Mouse (Mus musculus) megakaryocyte, embryonic 14.5 days (primary cell): Measurements from ENCODE around the gene Mknk1. TPM values are rescaled to one million over a fixed set of nuclear protein-coding genes. Genes with fewer than 3 reads are reported as not detected.

ENCODE experiments used
- H3K27me3 ChIP-seq: replicated peaks from 2 replicates; pipeline ENCODE3; 2012; ENCODE audit warnings: inconsistent platforms
- H3K36me3 ChIP-seq: replicated peaks from 2 replicates; pipeline ENCODE3; 2012; ENCODE audit warnings: low read length, inconsistent platforms, mixed read lengths
- H3K4me1 ChIP-seq: 2 replicates; pipeline ENCODE4 v1.6.1; 2012; ENCODE audit warnings: inconsistent platforms
- H3K4me3 ChIP-seq: replicated peaks from 2 replicates; pipeline ENCODE3; 2012; ENCODE audit warnings: moderate library complexity, mild to moderate bottlenecking, inconsistent platforms
- H3K9me3 ChIP-seq: 2 replicates; pipeline ENCODE4 v1.6.1; 2012; ENCODE audit warnings: inconsistent platforms
- FLI1 ChIP-seq: IDR thresholded peaks from 2 replicates; pipeline ENCODE4 v1.6.1; 2012; ENCODE audit warnings: low read length, inconsistent platforms, mixed read lengths
- GATA1 ChIP-seq: IDR thresholded peaks from 3 replicates; pipeline ENCODE4 v1.6.1; 2012; ENCODE audit warnings: mixed read lengths, low read length, inconsistent platforms, borderline replicate concordance
- polyA plus RNA-seq: library from polyadenylated mRNA; stranded (reverse); fragments of >175 nt; gene quantifications from 2 replicates; pipeline ENCODE4 v1.2.3, GENCODE M21; 2012; ENCODE audit warnings: low replicate concordance; ENCODE audit not compliant: insufficient read depth

Gene Mknk1
- polyA plus RNA-seq, 1 experiment: 293 TPM

DNA sequence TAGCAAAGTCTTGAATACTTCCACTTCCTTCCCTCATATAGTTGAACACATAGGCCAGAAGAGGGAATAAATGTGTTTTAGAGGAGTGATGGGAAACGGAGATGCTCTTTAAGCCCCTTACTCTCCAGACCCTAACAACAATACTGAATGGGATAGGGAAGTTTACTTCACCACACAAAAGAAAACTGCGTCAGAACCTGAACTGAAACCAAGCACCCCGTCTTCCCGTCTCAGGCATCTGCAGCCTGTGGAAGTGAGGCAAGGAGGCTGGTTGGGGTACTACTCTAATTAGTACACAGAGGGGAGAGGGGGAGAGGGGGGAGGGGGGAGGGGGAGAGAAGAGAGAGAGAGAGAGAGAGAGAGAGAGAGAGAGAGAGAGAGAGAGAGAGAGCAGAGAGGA is 802 bp upstream of the Mknk1 start:
- Histone ChIP-seq H3K9me3 (no peaks in the 10 kb centered on the region), H3K4me3 (peak overlapping the region; percentile 97), H3K27me3 (no peaks in the 10 kb centered on the region), H3K4me1 (peaks cover 81% of the 10 kb centered on the region), H3K36me3 (peaks cover 76% of the 10 kb centered on the region)
- TF ChIP-seq FLI1 (no peak), GATA1 (no peak)

GRCm38 (mm10) chr4:115839956-115840355 is 958 bp downstream of the Mknk1 start:
- peaks cover 83% of the 10 kb centered on the region for H3K4me1 ChIP-seq
- H3K4me3 ChIP-seq: peak overlapping the region; percentile 97
- no peak for TF ChIP-seq GATA1
- TF ChIP-seq FLI1: no peak
- no peaks in the 10 kb centered on the region for H3K9me3 ChIP-seq
- H3K27me3 ChIP-seq: no peaks in the 10 kb centered on the region
- H3K36me3 ChIP-seq: peaks cover 76% of the 10 kb centered on the region

DNA sequence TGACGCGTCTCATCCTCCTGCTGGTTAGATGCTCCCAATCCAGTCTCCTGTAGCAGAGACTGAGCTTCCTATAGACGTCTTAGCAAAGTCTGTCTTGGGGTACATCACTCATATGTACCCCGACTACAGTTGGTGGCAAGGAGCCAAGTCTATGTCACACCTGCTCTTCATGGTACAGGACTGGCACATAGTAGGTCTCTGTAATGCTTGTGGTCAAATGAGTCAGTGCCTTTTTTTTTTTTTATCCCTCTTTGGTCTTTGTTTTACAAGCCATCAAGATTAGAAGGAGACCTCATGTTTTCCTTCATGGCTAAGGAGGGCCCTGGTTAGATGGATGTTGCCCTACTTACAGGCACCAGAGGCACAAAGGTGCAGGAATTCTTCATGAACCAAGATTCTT is 1.8 kb downstream of the Mknk1 start:
- Histone ChIP-seq H3K4me3 (peak overlapping the region; percentile 97), H3K27me3 (no peaks in the 10 kb centered on the region), H3K36me3 (peaks cover 76% of the 10 kb centered on the region), H3K4me1 (peaks cover 83% of the 10 kb centered on the region), H3K9me3 (no peaks in the 10 kb centered on the region)
- TF ChIP-seq FLI1 (no peak), GATA1 (no peak)

DNA sequence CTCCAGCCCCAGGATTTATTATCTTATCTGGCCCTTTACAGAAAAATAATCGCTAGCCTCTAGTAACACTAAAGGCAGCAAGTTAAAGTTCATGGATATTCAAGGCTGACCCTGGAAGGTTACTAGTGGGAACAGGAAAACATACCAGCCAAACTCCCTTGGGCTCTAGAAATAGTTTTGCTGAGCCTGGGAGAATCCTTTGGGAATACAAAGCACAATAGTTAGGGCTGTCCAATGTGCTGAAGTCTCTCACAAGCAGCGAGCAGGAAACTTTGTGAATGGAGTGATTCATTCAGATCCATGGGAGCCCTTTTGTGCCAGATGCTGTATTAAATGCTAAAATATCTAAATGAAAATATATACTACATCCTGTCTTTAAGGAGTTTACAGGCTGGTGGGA is 7.7 kb downstream of the Mknk1 start:
- Histone ChIP-seq H3K4me1 (peaks cover 100% of the 10 kb centered on the region), H3K36me3 (peaks cover 100% of the 10 kb centered on the region), H3K9me3 (no peaks in the 10 kb centered on the region), H3K4me3 (peak overlapping the region; percentile 66), H3K27me3 (no peaks in the 10 kb centered on the region)
- TF ChIP-seq FLI1 (no peak), GATA1 (no peak)

- Histone ChIP-seq H3K27me3 (no peaks in the 10 kb centered on the region), H3K4me3 (peak overlapping the region; percentile 69), H3K36me3 (peaks cover 100% of the 10 kb centered on the region), H3K4me1 (peaks cover 100% of the 10 kb centered on the region), H3K9me3 (no peaks in the 10 kb centered on the region)
- TF ChIP-seq GATA1 (no peak), FLI1 (no peak)
Measured at GRCm38 (mm10) chr4:115847377-115847776, 8.4 kb downstream of the Mknk1 start.

DNA sequence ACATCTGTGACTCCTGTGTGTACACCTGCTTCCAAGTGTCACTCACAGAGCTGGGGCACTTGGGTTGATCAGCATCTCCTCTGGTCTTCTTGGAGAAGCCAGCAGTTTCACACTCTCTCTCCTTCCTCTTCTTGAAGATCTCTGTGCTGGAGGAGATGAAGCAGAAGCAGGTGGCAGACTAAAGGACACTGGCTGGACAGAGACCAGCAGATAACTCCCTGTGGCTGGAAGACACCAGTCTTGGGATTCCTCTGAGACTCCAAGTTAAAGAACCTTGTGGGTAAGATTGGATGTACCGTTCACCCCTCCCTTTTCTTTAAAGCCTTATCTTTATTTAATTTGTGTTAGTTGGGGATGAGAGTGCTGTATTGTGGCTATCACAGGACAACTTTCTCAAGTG is 9.1 kb downstream of the Mknk1 start:
- Histone ChIP-seq H3K4me1 (peaks cover 100% of the 10 kb centered on the region), H3K4me3 (peak overlapping the region; percentile 70), H3K27me3 (no peaks in the 10 kb centered on the region), H3K9me3 (no peaks in the 10 kb centered on the region), H3K36me3 (peaks cover 100% of the 10 kb centered on the region)
- TF ChIP-seq FLI1: no peak
- no peak for TF ChIP-seq GATA1

GRCm38 (mm10) chr4:115848990-115849677 is 10.1 kb downstream of the Mknk1 start:
- Histone ChIP-seq H3K9me3 (no peaks in the 10 kb centered on the region), H3K36me3 (peaks cover 100% of the 10 kb centered on the region), H3K4me3 (peak overlapping the region; percentile 66), H3K27me3 (no peaks in the 10 kb centered on the region), H3K4me1 (peaks cover 100% of the 10 kb centered on the region)
- TF ChIP-seq GATA1 (peak; percentile 97; the same call in 2 of the 3 replicates), FLI1 (no peak)

GRCm38 (mm10) chr4:115850111-115850510 is 11.1 kb downstream of the Mknk1 start:
- H3K27me3 ChIP-seq: no peaks in the 10 kb centered on the region
- no peak for TF ChIP-seq FLI1
- H3K4me1 ChIP-seq: peaks cover 100% of the 10 kb centered on the region
- H3K36me3 ChIP-seq: peaks cover 100% of the 10 kb centered on the region
- no peaks in the 10 kb centered on the region for H3K9me3 ChIP-seq
- peak overlapping the region; percentile 67 for H3K4me3 ChIP-seq

DNA sequence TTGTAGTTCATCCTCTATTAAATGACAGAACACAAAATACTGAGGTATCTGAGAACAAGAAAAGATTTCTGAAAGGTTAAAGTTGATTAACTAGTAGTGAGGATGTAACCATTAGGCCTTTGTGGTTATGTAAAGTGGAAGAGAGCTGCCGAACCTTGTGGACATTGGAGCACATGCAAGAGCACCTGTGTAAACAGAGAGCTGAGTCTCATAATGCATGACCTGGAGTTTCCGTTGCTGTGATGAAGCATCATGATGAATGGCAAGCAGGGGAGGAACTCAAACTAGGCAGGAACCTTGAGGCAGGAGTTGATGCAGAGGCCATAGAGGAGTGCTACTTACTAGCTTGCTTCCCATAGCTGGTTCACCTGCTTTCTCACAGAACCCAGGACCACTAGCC is 11.6 kb downstream of the Mknk1 start:
- Histone ChIP-seq H3K27me3 (no peaks in the 10 kb centered on the region), H3K4me3 (peak overlapping the region; percentile 35), H3K4me1 (peaks cover 100% of the 10 kb centered on the region), H3K9me3 (no peaks in the 10 kb centered on the region), H3K36me3 (peaks cover 100% of the 10 kb centered on the region)
- no peak for TF ChIP-seq FLI1
- no peak for TF ChIP-seq GATA1

DNA sequence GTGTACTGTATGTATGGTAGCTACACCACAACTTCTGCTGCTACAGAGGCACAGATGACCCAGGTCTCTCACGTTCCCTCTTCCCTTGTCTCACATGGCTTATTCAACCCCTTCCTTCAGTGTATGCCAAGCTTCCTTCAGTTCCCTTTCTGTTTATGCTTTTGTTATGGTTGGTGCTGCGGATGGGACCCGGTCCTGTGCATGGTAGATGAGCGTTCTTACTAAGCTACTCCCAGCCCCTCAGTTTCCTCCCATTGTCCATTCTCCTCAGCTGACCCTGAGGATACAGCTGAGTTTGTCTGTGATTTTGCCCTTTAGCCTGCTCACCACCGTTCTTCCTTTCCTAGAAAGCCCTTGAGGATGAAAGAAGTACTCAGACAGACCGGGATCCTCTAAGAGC is 12.6 kb downstream of the Mknk1 start:
- TF ChIP-seq FLI1: no peak

More for the DNA sequence above, 12.6 kb downstream of the Mknk1 start:
- Histone ChIP-seq H3K9me3 (no peaks in the 10 kb centered on the region), H3K4me3 (peak overlapping the region; percentile 68), H3K27me3 (no peaks in the 10 kb centered on the region), H3K4me1 (peaks cover 100% of the 10 kb centered on the region), H3K36me3 (peaks cover 100% of the 10 kb centered on the region)
